Mouse (Mus musculus) midbrain, embryonic 10.5 days (tissue): ENCODE measurements around the gene Dpy30. TPM values are rescaled to one million over a fixed set of nuclear protein-coding genes. Genes with fewer than 3 reads are reported as not detected.

Experiments used
- DNase-seq: peaks from one replicate; pipeline ENCODE4 v3.0.0-alpha.2; 2017; ENCODE audit warnings: low spot score
- H3K27ac ChIP-seq: fragments of 300-500 bp; sonication (generic); replicated peaks from 2 replicates; pipeline ENCODE4 v1.5.1; 2016; ENCODE audit warnings: mild to moderate bottlenecking
- H3K27me3 ChIP-seq: fragments of 300-500 bp; sonication (generic); 2 replicates; pipeline ENCODE4 v1.6.1; 2016; ENCODE audit warnings: low read depth, mild to moderate bottlenecking; ENCODE audit not compliant: poor library complexity, severe bottlenecking
- H3K36me3 ChIP-seq: fragments of 300-500 bp; sonication (generic); 2 replicates; pipeline ENCODE4 v1.6.1; 2016; ENCODE audit warnings: mild to moderate bottlenecking, moderate library complexity
- H3K4me1 ChIP-seq: fragments of 300-500 bp; sonication (generic); 2 replicates; pipeline ENCODE4 v1.6.1; 2016
- H3K4me3 ChIP-seq: fragments of 300-500 bp; sonication (generic); 2 replicates; pipeline ENCODE4 v1.5.1; 2016; ENCODE audit warnings: mild to moderate bottlenecking, moderate library complexity
- H3K9me3 ChIP-seq: fragments of 300-500 bp; sonication (generic); replicated peaks from 2 replicates; pipeline ENCODE4 v1.6.1; 2016; ENCODE audit warnings: mild to moderate bottlenecking
- WGBS: fragments of 180-500 bp; shearing (Covaris S2); methylation state at CpG from one replicate; pipeline ENCODE4 v1.1.7; 2016; 5-methylcytosine and 5-hydroxymethylcytosine counted together
- polyA plus RNA-seq: library from polyadenylated mRNA; unstranded; fragments of >200 nt; fragmentation: Nextera tagmentation; extraction: Ambion mirVana; gene quantifications from 2 replicates; pipeline ENCODE4 v1.2.1, GENCODE M21; 2016

The Dpy30 gene
- polyA plus RNA-seq, 1 experiment from 2014 or later: 306 TPM

DNA sequence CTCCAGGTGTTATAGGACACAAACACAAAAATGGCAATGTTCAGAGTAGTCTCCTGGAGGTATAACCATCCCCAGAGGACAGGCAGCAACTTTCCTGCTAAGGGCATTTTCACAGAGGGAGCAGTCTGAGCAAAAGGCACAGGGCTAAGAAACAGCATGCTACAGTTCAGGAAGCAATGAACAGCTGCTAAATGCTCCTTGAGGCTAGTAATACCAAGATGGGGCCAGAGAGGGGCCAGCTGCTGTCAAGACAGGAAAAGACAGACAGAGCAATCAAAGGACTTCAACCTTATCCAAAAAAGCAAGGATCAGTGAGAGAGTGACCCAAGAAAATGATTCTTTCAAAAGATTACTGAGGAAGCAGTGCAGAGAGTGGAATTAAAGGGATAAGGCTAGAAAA lies 32.9 kb downstream of the Dpy30 start:
- H3K27me3 ChIP-seq: no peaks in the 10 kb centered on the region
- no peak overlapping the region for H3K27ac ChIP-seq
- H3K36me3 ChIP-seq: peaks cover 20% of the 10 kb centered on the region
- peaks cover 18% of the 10 kb centered on the region for H3K9me3 ChIP-seq
- peaks cover 27% of the 10 kb centered on the region for H3K4me1 ChIP-seq
- DNase-seq: no peak
- H3K4me3 ChIP-seq: no peak overlapping the region

- Histone ChIP-seq H3K36me3 (peaks cover 20% of the 10 kb centered on the region), H3K27ac (no peak overlapping the region), H3K4me3 (no peak overlapping the region), H3K4me1 (peaks cover 27% of the 10 kb centered on the region), H3K27me3 (no peaks in the 10 kb centered on the region), H3K9me3 (peaks cover 18% of the 10 kb centered on the region)
- 84% methylated on average over 3 of the region's 3 CpGs for WGBS
- DNase-seq: no peak
These were observed 33.5 kb downstream of the Dpy30 start for GRCm38 (mm10) chr17:74290198-74290597.

DNA sequence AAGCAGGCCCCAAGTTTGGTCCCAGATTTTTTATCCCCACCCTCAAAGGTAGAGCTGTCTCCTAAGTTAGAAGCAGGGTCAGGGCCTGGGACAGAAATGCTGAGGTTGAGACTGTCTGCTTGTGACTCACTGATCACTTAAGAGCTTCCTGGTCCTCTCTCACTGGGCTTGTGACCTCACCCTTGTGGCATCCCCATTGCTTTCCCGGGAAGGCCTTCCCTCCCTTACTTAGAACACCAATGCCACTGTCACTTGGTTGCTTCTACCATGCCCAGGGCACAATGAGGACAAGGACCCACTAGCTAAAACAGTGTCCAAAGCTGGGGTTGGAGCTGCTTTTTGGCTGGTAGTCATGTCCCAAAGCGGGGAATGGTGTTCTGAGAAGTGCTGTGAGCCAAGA lies 35.1 kb downstream of the Dpy30 start:
- peaks cover 20% of the 10 kb centered on the region for H3K36me3 ChIP-seq
- peaks cover 18% of the 10 kb centered on the region for H3K9me3 ChIP-seq
- no peak for DNase-seq
- H3K27ac ChIP-seq: no peak overlapping the region
- 93% methylated on average over 2 of the region's 2 CpGs for WGBS
- H3K4me1 ChIP-seq: peaks cover 27% of the 10 kb centered on the region
- no peak overlapping the region for H3K4me3 ChIP-seq
- no peaks in the 10 kb centered on the region for H3K27me3 ChIP-seq

DNA sequence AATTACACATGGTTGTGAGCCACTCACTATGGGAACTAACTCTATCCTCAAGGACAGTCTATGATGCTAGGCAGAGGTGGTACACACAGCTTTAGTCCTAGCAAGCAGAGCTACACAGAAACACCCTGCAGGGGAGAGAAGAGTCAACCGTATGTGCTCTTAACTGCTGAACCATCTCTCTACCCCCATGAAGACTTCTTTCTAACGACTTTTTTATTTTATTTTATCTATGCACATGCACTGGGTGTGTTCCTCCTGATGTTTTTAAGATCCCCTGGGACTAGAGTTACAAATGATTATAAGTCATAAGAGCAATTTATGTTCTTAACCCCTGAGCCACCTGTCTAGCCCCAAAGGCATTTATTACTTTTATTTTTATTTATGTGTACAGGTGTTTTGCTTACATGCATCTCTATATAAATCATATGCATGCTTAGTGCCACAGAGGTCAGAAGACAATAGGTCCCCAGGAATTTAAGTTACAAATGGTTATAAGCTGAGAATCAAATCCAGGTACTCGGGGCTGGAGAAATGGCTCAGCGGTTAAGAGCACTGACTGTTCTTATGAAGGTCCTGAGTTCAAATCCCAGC lies 37.5 kb downstream of the Dpy30 start:
- Histone ChIP-seq H3K9me3 (peaks cover 18% of the 10 kb centered on the region), H3K36me3 (peaks cover 25% of the 10 kb centered on the region), H3K4me1 (peaks cover 6% of the 10 kb centered on the region), H3K27me3 (no peaks in the 10 kb centered on the region), H3K4me3 (no peak overlapping the region), H3K27ac (no peak overlapping the region)
- no peak for DNase-seq
- WGBS: 90% methylated on average over 4 of the region's 4 CpGs

GRCm38 (mm10) chr17:74285730-74286129 lies 38.0 kb downstream of the Dpy30 start:
- Histone ChIP-seq H3K27me3 (no peaks in the 10 kb centered on the region), H3K9me3 (peaks cover 18% of the 10 kb centered on the region), H3K4me3 (no peak overlapping the region), H3K36me3 (peaks cover 30% of the 10 kb centered on the region), H3K4me1 (peaks cover under 1% of the 10 kb centered on the region), H3K27ac (no peak overlapping the region)
- no peak for DNase-seq
- WGBS: 89% methylated on average over 2 of the region's 2 CpGs

- H3K27ac ChIP-seq: no peak overlapping the region
- H3K4me3 ChIP-seq: no peak overlapping the region
- H3K4me1 ChIP-seq: no peaks in the 10 kb centered on the region
- 94% methylated on average over 2 of the region's 2 CpGs for WGBS
- H3K36me3 ChIP-seq: peaks cover 36% of the 10 kb centered on the region
- no peak for DNase-seq
- no peaks in the 10 kb centered on the region for H3K27me3 ChIP-seq
- H3K9me3 ChIP-seq: peaks cover 18% of the 10 kb centered on the region
These were observed 39.2 kb downstream of the Dpy30 start for GRCm38 (mm10) chr17:74284397-74285115.

- no peaks in the 10 kb centered on the region for H3K9me3 ChIP-seq
- H3K27me3 ChIP-seq: no peaks in the 10 kb centered on the region
- DNase-seq: no peak
- no peak overlapping the region for H3K27ac ChIP-seq
- no peak overlapping the region for H3K4me3 ChIP-seq
- H3K4me1 ChIP-seq: no peaks in the 10 kb centered on the region
- 91% methylated on average over 3 of the region's 3 CpGs for WGBS
- peaks cover 16% of the 10 kb centered on the region for H3K36me3 ChIP-seq
These were observed 41.7 kb downstream of the Dpy30 start for GRCm38 (mm10) chr17:74282024-74282423.

DNA sequence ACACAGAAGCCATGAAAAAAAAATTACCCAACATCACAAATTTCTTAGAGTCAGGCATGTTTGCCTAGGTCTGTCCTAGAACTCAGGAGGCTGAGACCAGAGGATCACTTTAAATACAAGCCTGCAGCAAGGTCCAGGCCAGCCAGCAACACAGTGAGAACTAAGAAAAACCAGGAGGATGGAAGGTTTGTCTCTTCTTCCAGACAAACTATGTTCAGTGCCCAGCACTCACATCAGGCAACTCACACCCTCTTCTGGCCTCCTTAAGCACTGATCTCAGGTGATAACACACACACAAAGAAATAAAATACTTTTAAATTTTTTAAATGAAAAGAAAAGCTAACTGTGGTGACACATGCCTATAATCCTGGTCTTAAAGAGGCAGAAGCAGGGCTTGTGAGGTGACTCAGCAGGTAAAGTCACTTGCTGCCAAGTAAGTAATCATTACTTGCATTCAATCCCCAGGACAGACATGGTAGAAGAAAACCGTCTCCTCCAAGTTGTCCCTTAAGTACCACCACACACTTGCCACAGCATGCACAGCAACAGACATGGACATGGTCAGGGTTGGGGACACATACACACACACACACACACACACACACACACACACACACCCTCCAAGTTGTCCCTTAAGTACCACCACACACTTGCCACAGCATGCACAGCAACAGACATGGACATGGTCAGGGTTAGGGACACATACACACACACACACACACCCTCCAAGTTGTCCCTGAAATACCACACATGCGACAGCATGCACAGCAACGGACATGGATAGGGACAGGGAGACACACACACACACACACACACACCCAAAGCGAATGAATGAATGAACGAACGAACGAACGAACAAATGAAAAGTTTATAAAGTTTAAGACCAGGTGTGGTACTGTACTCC lies 44.5 kb downstream of the Dpy30 start:
- no peak overlapping the region for H3K4me3 ChIP-seq
- no peak overlapping the region for H3K27ac ChIP-seq
- H3K4me1 ChIP-seq: no peaks in the 10 kb centered on the region
- 94% methylated on average over 8 of the region's 8 CpGs for WGBS
- H3K36me3 ChIP-seq: peaks cover 35% of the 10 kb centered on the region
- no peak for DNase-seq
- no peaks in the 10 kb centered on the region for H3K27me3 ChIP-seq
- no peaks in the 10 kb centered on the region for H3K9me3 ChIP-seq

DNA sequence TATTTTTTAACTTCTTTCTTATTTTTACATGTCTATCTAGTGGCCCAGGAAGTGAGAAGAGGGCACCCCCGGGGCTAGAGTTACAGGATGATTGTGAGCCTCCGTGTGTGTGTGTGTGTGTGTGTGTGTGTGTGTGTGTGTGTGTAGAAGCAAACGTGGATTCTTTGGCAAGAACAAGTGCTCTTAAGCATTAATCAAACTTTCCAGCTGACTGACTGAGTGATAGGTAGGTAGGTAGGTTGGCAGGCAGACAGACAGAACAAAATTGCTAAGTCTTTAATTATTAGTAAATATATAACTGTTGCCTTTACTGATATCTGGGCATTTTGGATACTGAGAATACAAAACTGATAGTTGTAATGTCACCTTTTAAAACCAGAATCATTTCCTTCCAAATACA lies 49.3 kb downstream of the Dpy30 start:
- 90% methylated on average over 3 of the region's 3 CpGs for WGBS
- Histone ChIP-seq H3K27me3 (no peaks in the 10 kb centered on the region), H3K27ac (no peak overlapping the region), H3K36me3 (peaks cover 34% of the 10 kb centered on the region), H3K9me3 (peaks cover 11% of the 10 kb centered on the region), H3K4me1 (no peaks in the 10 kb centered on the region), H3K4me3 (no peak overlapping the region)
- no peak for DNase-seq

DNA sequence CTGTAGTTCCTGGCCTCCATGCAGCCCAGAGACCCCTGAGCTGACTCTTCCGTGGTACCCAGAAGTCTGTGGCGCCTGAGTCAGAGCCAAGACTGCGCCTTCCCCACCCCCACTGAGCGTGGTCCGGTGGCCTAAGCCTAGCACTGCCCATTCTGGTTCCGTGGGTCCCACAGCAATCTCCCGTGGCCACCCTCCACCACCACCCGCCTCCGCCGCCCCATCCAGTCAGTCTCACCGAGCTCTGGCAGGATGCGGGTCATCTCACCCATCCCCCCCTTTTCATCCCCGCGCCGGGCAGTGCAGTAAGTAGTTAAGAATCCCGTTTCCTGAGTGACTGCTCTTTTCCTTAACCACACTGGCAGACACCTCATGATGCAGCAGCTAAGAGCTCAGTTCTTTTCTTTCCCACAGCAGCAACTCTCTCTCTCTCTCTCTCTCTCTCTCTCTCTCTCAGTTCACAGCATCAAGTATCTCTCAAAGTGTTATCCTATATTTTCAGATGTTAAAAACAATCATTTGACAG lies 51.0 kb downstream of the Dpy30 start:
- Histone ChIP-seq H3K4me1 (no peaks in the 10 kb centered on the region), H3K27ac (no peak overlapping the region), H3K4me3 (no peak overlapping the region), H3K9me3 (peaks cover 17% of the 10 kb centered on the region), H3K36me3 (peaks cover 49% of the 10 kb centered on the region), H3K27me3 (no peaks in the 10 kb centered on the region)
- DNase-seq: no peak
- 84% methylated on average over 16 of the region's 16 CpGs for WGBS

DNA sequence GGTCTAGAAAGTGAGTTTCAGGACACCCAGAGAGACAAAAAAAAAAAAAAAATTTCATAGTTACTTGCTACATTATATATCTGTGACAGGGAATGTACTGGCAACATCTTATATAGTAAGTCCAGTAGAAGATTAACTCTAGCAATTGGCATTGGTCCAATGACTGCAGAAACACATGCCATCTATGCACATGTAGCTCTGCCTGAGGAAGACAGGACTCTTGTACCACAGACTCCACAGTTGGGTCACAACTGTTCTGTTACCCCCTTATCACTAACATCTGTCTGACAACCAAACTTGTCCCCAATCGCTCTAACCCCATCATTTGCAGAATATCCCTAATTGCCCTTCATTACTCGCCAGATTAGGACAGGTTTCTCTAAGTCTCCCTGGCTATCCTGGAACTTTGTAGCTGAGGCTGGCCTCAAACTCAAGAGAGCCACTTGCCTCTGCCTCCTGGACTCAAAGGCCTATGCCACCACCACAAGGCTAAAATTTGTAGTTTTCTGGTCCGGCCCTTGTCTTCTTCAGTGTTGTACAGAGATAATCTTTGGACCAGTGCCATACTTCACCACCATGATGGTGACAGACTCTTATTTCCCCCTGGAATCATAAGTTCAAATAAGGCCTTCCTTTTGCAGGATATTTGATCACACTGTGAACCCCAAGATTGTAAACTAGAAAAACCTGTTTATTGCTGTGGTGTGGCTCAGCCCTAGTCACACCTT lies 52.0 kb downstream of the Dpy30 start:
- 94% methylated on average over 3 of the region's 3 CpGs for WGBS
- Histone ChIP-seq H3K9me3 (peaks cover 17% of the 10 kb centered on the region), H3K27ac (no peak overlapping the region), H3K4me3 (no peak overlapping the region), H3K4me1 (peaks cover 5% of the 10 kb centered on the region; the same call in 1 of the 2 replicates), H3K36me3 (peaks cover 48% of the 10 kb centered on the region), H3K27me3 (no peaks in the 10 kb centered on the region)
- no peak for DNase-seq

DNA sequence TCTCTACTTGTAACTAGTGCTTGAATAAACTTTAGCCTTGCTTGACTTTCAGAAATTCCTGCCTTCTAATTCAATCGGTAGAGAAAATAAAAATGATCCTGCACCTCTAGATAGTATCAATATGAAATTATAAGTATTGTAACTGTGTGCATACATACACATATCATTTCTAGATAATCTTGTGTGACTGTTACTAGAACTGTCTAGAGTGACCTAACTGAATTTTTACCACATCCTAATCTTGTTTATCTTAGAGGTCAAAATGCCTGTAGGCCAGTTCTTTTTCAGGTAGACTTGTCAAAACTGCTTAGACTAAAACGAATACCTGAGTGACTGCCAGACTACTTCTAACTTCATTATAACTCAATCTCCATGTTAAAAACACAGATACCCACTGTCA lies 53.5 kb downstream of the Dpy30 start:
- Histone ChIP-seq H3K36me3 (peaks cover 36% of the 10 kb centered on the region), H3K4me3 (no peak overlapping the region), H3K27me3 (no peaks in the 10 kb centered on the region), H3K4me1 (peaks cover 18% of the 10 kb centered on the region), H3K9me3 (peaks cover 17% of the 10 kb centered on the region), H3K27ac (no peak overlapping the region)
- 90% methylated on average over 2 of the region's 2 CpGs for WGBS
- no peak for DNase-seq
